Mouse (Mus musculus) forebrain, postnatal 0 days (tissue): ENCODE measurements around the gene Etv1. TPM values are rescaled to one million over a fixed set of nuclear protein-coding genes. Genes with fewer than 3 reads are reported as not detected.

Source experiments
- ATAC-seq: fragments of 200-750 bp; cut with Nextera tagmentation; 2 replicates; pipeline ENCODE4 v1.8.0; 2017; ENCODE audit warnings: mild to moderate bottlenecking, moderate library complexity
- DNase-seq: peaks from one replicate; pipeline ENCODE4 v3.0.0-alpha.2; 2015
- H3K27ac ChIP-seq: fragments of 300-500 bp; sonication (generic); 2 replicates; pipeline ENCODE4 v1.5.1; 2014; ENCODE audit warnings: low read depth, mild to moderate bottlenecking, antibody characterized with exemption, low read length, moderate library complexity, mixed read lengths
- H3K27me3 ChIP-seq: fragments of 300-500 bp; sonication (generic); 2 replicates; pipeline ENCODE4 v1.6.1; 2014; ENCODE audit warnings: mild to moderate bottlenecking, low read length, mixed read lengths; ENCODE audit not compliant: insufficient read depth
- H3K36me3 ChIP-seq: fragments of 300-500 bp; sonication (generic); 2 replicates; pipeline ENCODE4 v1.6.1; 2014; ENCODE audit warnings: mild to moderate bottlenecking, moderate library complexity; ENCODE audit not compliant: insufficient read depth
- H3K4me1 ChIP-seq: fragments of 300-500 bp; sonication (generic); 2 replicates; pipeline ENCODE4 v1.6.1; 2014; ENCODE audit warnings: antibody characterized with exemption; ENCODE audit not compliant: insufficient read depth
- H3K4me2 ChIP-seq: fragments of 300-500 bp; sonication (generic); 2 replicates; pipeline ENCODE4 v1.6.1; 2014; ENCODE audit warnings: low read depth, mild to moderate bottlenecking, moderate library complexity
- H3K4me3 ChIP-seq: fragments of 300-500 bp; sonication (generic); 2 replicates; pipeline ENCODE4 v1.5.1; 2014; ENCODE audit warnings: low read depth, low read length, mixed read lengths
- H3K9ac ChIP-seq: fragments of 300-500 bp; sonication (generic); 2 replicates; pipeline ENCODE4 v1.6.1; 2014; ENCODE audit warnings: mild to moderate bottlenecking
- H3K9me3 ChIP-seq: fragments of 300-500 bp; sonication (generic); 2 replicates; pipeline ENCODE4 v1.6.1; 2016; ENCODE audit warnings: low read length
- CTCF ChIP-seq: sonication (generic); IDR thresholded peaks from 2 replicates; pipeline ENCODE4 v1.5.1; 2016; ENCODE audit warnings: antibody characterized with exemption, control low read depth, low read depth
- WGBS: fragments of 180-500 bp; shearing (Covaris S2); extraction: QIAGEN DNeasy Blood & Tissue Kit; methylation state at CpG from one replicate; pipeline ENCODE4 v1.1.7; 2014; 5-methylcytosine and 5-hydroxymethylcytosine counted together
- polyA plus RNA-seq: library from polyadenylated mRNA; unstranded; fragments of >200 nt; fragmentation: Nextera tagmentation; extraction: Ambion mirVana; gene quantifications from 2 replicates; pipeline ENCODE4 v1.2.1, GENCODE M21; 2015
- total RNA-seq: library from RNA; depleted of rRNA; stranded (reverse); fragments of >200 nt; gene quantifications from 2 replicates; pipeline ENCODE4 v1.2.3, GENCODE M21; 2014

Gene Etv1
- total and polyA plus RNA-seq, 2 experiments from 2014 or later, result 29.3 to 60.7 TPM

GRCm38 (mm10) chr12:38788621-38789020 lies 9.4 kb downstream of the Etv1 start:
- ATAC-seq (peak; percentile 83), DNase-seq (peak; percentile 56)
- no peak overlapping the region for H3K9ac ChIP-seq
- H3K27ac ChIP-seq, result peak overlapping the region; percentile 2; the same call in 1 of the 2 replicates
- H3K4me3 ChIP-seq, result peak overlapping the region; percentile 13; the same call in 1 of the 2 replicates
- no peaks in the 10 kb centered on the region for H3K27me3 ChIP-seq
- H3K36me3 ChIP-seq, result no peaks in the 10 kb centered on the region
- H3K4me1 ChIP-seq, result 0 out of 2 replicates have a peak, but pooled peaks cover 2% of the 10 kb centered on the region
- no peaks in the 10 kb centered on the region for H3K9me3 ChIP-seq
- peak overlapping the region; percentile 32 for H3K4me2 ChIP-seq
- WGBS, result 20% methylated on average over 6 of the region's 6 CpGs
- TF ChIP-seq CTCF, result no peak

- peak; percentile 54 for ATAC-seq
- 80% methylated on average over 10 of the region's 10 CpGs for WGBS
- peak; percentile 22 for DNase-seq
- H3K27ac ChIP-seq, result no peak overlapping the region
- H3K4me2 ChIP-seq, result no peak overlapping the region
- H3K9ac ChIP-seq, result no peak overlapping the region
- no peaks in the 10 kb centered on the region for H3K9me3 ChIP-seq
- no peak for TF ChIP-seq CTCF
- no peaks in the 10 kb centered on the region for H3K36me3 ChIP-seq
- H3K4me1 ChIP-seq, result 0 out of 2 replicates have a peak, but pooled peaks cover 2% of the 10 kb centered on the region
- no peaks in the 10 kb centered on the region for H3K27me3 ChIP-seq
- H3K4me3 ChIP-seq, result no peak overlapping the region
Observed at GRCm38 (mm10) chr12:38789789-38790355, 10.7 kb downstream of the Etv1 start.

- Histone ChIP-seq H3K27me3 (no peaks in the 10 kb centered on the region), H3K9me3 (no peaks in the 10 kb centered on the region), H3K4me3 (no peak overlapping the region), H3K9ac (no peak overlapping the region), H3K4me1 (no peaks in the 10 kb centered on the region), H3K36me3 (no peaks in the 10 kb centered on the region), H3K27ac (no peak overlapping the region), H3K4me2 (no peak overlapping the region)
- TF ChIP-seq CTCF, result no peak
- ATAC-seq, result no peak
- DNase-seq, result no peak
- 76% methylated on average over 4 of the region's 4 CpGs for WGBS
Observed at GRCm38 (mm10) chr12:38793076-38793475, 13.9 kb downstream of the Etv1 start.

- 60% methylated on average over 2 of the region's 2 CpGs for WGBS
- H3K27me3 ChIP-seq, result no peaks in the 10 kb centered on the region
- DNase-seq (no peak), ATAC-seq (no peak)
- no peak for TF ChIP-seq CTCF
- no peak overlapping the region for H3K4me3 ChIP-seq
- H3K9ac ChIP-seq, result no peak overlapping the region
- H3K4me1 ChIP-seq, result no peaks in the 10 kb centered on the region
- no peaks in the 10 kb centered on the region for H3K9me3 ChIP-seq
- no peak overlapping the region for H3K4me2 ChIP-seq
- H3K27ac ChIP-seq, result no peak overlapping the region
- no peaks in the 10 kb centered on the region for H3K36me3 ChIP-seq
Observed at GRCm38 (mm10) chr12:38793697-38794096, 14.5 kb downstream of the Etv1 start.

- Histone ChIP-seq H3K36me3 (no peaks in the 10 kb centered on the region), H3K27ac (no peak overlapping the region), H3K4me3 (no peak overlapping the region), H3K27me3 (no peaks in the 10 kb centered on the region), H3K9ac (no peak overlapping the region), H3K9me3 (no peaks in the 10 kb centered on the region), H3K4me1 (no peaks in the 10 kb centered on the region), H3K4me2 (no peak overlapping the region)
- WGBS, result 81% methylated on average over 5 of the region's 5 CpGs
- no peak for TF ChIP-seq CTCF
- no peak for DNase-seq
- ATAC-seq, result no peak
Observed at GRCm38 (mm10) chr12:38807031-38807430, 27.9 kb downstream of the Etv1 start.

GRCm38 (mm10) chr12:38812392-38812791 lies 33.2 kb downstream of the Etv1 start:
- H3K9me3 ChIP-seq, result no peaks in the 10 kb centered on the region
- no peaks in the 10 kb centered on the region for H3K27me3 ChIP-seq
- DNase-seq (no peak), ATAC-seq (no peak)
- H3K9ac ChIP-seq, result no peak overlapping the region
- no peak overlapping the region for H3K4me3 ChIP-seq
- H3K36me3 ChIP-seq, result no peaks in the 10 kb centered on the region
- WGBS, result 65% methylated on average over 6 of the region's 6 CpGs
- no peak overlapping the region for H3K27ac ChIP-seq
- no peak for TF ChIP-seq CTCF
- H3K4me2 ChIP-seq, result no peak overlapping the region
- H3K4me1 ChIP-seq, result no peaks in the 10 kb centered on the region

- no peak for TF ChIP-seq CTCF
- no peak for DNase-seq
- no peaks in the 10 kb centered on the region for H3K4me1 ChIP-seq
- H3K27ac ChIP-seq, result no peak overlapping the region
- H3K9ac ChIP-seq, result no peak overlapping the region
- no peaks in the 10 kb centered on the region for H3K27me3 ChIP-seq
- 77% methylated on average over 6 of the region's 6 CpGs for WGBS
- H3K36me3 ChIP-seq, result no peaks in the 10 kb centered on the region
- H3K4me2 ChIP-seq, result no peak overlapping the region
- no peak overlapping the region for H3K4me3 ChIP-seq
- no peak for ATAC-seq
- no peaks in the 10 kb centered on the region for H3K9me3 ChIP-seq
Observed at GRCm38 (mm10) chr12:38814010-38814786, 35.0 kb downstream of the Etv1 start.
